Mouse (Mus musculus) cerebellum, postnatal 14 days (tissue): ENCODE data around the gene Smarca2.

Source experiments
- DNase-seq, 2 experiments: peaks; one replicate each; pipeline ENCODE4 v3.0.0; 2021; ENCODE audit warnings: mixed read lengths in 2 of 2

Smarca2 gene

DNA sequence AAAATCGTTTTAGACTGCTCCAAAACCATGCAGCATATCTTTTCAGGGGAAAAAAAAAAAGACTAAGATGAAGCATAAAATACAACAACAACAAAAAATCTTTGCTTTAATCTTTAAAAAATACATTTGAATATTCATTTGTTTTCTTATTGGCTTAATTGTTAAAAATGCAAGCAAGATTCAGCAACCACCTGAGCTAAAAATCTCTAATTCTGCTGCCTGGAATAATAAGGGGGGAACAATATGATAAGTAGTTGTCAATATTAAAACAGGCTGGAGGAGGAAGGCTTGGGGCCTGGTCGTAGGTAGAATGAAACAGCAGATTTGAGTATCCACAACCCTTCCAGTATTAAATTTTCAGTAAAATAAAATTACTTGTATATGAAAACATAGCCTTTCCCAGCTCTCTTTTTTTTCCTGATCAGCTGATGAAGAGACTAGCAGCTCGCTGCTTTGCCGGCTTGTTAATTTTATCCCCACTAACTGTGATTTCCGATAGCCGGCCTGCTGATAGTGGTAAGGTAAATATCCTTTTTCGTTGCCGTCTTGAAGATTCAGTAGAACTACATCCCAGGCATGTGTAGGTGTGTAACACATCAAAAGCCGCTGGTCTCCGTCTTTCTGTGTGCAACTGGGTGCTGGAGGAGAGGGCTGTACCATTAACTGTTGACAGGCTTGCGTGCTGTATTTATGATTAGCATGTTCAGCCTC is 144.7 kb downstream of the Smarca2 start:
- DNase-seq: peak; percentile 29 to 62

GRCm38 (mm10) chr19:26752611-26753163 is 147.8 kb downstream of the Smarca2 start:
- no peak for DNase-seq

- DNase-seq: no peak
These were observed 148.5 kb downstream of the Smarca2 start for GRCm38 (mm10) chr19:26753266-26753872.

DNA sequence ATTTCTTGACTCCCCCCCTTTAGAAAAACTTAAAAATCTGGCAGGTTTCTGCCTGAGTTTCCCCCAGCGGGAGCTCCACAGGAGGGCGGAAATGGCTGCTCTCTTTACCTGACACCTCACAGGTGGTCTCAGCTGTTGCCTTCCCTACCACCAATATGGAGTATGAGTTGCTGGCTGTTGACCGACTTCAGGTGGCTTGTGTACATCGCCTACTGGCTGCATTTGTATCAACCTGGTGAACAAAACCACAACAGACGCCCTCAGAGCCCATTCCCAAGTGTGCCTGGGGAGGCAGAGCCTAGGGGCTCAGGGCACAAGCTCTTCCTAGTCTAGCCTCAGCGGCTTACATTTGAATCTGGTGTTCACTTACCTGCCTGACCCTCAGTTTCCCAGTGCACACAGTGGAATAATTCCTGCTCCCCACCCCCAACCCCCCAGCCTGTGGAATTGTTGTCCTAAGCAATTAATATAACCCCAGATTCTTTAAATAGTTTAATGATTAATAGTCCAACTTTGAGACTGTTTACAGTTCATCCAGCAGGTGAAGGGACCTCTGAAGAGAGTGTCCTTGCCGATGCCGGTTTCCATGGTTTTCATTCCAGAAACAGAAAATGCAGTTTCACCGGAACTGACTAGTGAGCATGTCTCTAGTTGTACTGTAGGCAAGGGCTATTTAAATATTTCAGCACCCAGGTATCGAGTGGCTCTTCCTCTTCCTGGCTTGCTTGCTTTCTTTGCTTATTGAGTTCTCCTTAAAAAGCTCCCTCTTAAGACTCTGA is 149.4 kb downstream of the Smarca2 start:
- no peak for DNase-seq

- DNase-seq: no peak
These were observed 151.1 kb downstream of the Smarca2 start for GRCm38 (mm10) chr19:26755991-26756390.

DNA sequence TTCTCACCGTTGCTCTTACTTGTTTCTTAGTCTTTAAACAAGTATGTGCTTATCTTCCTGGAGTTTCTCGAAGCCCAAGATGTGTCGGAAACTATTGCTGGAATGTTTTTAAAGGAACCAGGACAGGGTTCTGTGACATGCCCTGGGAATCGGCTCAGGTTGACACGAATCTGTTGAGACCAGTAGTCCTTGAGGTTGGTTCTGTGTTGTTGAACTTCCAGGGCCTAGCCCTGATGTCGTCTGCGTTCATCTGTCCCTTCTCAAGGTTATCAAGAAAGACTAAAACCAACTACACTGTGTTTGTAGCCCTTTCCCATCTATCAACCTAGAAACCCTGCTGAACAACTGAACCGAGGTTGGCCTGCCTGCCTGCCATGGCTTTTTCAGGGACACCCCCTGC is 151.5 kb downstream of the Smarca2 start:
- DNase-seq: no peak

DNA sequence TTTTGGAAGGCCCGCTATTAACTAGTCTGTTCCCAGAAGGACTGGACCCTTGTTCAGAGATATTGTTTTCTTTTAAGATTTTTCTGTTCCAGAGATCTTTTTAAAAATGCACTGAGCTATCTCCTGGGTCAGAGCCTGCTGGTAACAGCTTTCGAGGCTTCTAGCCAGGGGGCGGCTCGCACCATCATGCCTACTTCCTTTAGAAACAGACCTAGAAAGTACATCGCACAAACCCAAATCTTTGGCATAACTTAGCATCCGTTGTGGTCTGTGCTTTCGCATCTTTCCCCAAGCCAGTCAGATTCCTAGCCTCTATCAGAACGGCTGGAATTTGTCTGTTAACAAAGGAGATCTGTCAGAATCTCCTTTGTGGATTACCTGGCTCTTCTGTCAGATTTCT is 153.3 kb downstream of the Smarca2 start:
- no peak for DNase-seq

GRCm38 (mm10) chr19:26758620-26759019 is 153.8 kb downstream of the Smarca2 start:
- DNase-seq: no peak

DNA sequence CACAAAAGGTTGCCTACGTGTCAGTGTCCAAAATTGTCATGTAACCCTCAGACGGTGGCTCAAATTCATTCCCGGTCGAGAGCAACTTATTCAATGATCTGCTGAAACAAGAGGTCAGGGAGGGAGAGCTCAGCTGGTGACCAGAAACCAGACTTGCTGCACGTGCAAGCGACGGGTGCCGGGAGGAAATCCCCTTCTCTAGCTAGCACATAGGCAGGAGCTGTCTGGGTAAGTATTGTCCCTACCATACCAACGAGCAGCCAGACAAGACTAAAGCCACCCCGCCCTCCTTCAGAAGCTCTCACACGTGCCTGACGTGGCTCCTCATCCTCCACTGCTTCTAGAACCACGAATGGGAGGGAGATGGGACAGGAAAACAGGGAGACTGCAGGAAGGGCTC is 154.4 kb downstream of the Smarca2 start:
- DNase-seq: no peak

- DNase-seq: no peak
These were observed 156.4 kb downstream of the Smarca2 start for GRCm38 (mm10) chr19:26761257-26761656.

DNA sequence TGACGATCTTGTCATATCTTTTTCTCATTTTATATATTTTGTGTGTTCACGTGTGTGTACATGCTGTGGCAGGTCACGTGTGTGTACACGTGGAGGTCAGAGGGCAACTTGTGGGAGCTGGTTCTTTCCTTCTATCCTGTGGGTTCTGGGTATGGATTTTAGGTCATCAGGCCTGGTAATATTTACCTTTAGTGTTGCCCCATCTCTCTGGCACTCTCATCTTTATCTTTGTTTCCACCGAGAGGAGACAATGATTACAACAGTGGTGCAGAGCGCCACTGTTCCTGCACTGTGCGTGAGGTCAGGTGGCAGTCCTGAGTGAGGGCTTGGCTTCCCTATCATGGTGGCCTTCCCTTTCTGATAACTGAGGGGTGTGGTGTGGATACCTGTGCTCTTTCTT is 160.6 kb downstream of the Smarca2 start:
- DNase-seq: no peak

DNA sequence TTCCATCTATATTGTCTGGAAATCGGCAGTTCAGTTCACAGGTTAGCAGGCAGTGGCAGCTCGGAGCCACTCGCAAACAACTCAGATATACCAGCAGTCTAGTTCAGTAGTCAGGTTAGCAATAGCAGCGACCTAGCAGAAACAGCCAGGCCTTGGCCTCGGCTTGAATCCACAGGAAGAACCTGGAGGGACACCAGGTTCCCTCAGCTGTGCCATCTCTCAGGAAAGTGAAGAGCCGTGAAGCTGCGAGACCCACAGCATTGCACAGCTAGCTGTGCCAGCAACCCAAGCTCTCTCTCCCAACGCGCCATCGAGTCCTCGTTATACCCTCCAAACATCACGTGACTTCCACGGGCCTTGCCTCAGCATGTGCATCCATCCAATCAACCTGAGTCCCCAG is 162.6 kb downstream of the Smarca2 start:
- DNase-seq: peak in 1 of 2 experiments; percentile 38

- DNase-seq: no peak
These were observed 163.1 kb downstream of the Smarca2 start for GRCm38 (mm10) chr19:26767941-26768340.

DNA sequence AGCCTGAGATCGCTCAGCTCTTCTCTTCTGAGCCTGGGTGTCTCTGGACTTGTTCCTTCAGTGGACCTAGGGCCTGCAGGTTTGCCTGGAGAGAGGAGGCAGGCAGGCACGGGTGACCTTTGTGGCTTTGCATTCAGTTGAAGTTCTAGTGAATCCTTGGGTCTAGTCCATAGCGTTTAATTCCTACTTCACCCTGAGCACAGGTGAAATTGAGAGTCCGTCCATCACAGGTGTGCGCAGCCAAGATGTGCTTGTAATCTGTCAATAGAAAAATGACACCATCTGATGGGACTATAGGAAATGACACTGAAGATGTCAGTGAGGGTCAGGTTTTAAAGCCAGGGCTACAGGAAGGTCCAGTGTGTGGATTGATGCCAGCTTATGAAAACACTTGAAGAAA is 164.0 kb downstream of the Smarca2 start:
- DNase-seq: no peak

- no peak for DNase-seq
These were observed 165.0 kb downstream of the Smarca2 start for GRCm38 (mm10) chr19:26769609-26770500.

DNA sequence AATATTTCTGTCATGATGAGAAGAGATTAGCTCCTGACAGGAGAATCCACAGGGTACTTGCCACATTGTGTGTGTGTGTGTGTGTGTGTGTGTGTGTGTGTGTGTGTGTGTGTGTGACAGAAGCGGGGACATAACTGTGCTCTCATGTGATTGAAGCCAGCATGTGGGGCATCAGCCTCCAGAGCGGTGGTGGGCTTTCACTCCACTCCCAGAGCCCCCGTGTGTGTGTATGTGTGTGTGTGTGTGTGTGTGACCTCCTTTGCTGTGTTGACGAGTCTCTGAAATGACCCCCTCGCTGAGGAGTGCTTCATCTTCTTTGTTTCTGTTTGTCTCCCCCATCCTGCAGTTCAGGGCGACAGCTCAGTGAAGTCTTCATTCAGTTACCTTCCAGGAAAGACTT is 165.7 kb downstream of the Smarca2 start:
- no peak for DNase-seq

DNA sequence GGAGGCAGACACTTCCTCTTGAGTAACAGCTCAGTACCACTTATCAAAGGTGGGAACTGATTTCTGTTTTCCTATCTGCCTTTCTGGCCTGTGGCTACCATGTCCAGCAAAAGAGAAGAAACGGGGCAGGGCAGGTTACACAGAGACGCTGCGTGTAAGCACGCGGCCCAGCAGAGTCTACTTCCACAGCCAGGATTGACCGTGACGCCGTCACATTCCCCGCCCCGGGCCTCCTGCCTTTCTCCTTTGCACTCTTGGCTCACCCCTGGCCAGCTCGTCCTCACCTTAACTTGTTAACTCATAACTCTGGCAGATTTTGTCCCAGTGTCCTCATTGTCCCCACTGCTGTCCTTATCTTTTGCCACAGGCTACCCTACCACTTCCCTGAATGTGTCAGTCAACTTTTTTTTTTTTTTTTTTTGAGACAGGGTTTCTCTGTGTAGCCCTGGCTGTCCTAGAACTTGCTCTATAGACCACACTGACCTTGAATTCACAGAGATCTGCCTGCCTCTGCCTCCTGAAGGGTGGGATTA is 167.3 kb downstream of the Smarca2 start:
- no peak for DNase-seq

GRCm38 (mm10) chr19:26776066-26777025 is 171.5 kb downstream of the Smarca2 start:
- DNase-seq: no peak

- DNase-seq: no peak
These were observed 173.3 kb downstream of the Smarca2 start for GRCm38 (mm10) chr19:26778199-26778598.

GRCm38 (mm10) chr19:26781209-26781608 is 176.4 kb downstream of the Smarca2 start:
- no peak for DNase-seq

DNA sequence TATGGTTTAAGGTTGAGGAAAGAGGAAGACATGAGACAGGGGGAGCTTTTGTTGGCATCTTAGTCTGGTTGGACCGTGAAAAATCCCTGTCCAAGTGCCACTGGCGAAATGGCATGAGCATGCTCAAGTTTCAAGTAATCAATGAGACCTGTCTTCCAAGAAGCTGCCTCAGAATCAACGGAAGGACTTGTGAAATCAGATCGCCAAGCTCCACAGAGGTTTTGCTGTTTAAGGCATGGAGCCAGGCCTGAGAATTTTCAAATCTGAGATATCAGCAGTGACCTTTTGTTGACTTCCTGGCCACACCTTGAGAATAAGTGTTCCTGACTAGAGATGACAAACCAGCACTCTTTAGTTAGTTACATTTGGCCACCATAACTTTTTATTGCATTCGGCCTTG is 183.6 kb downstream of the Smarca2 start:
- no peak for DNase-seq
